Mouse (Mus musculus): ENCODE results near the gene Ammecr1.

DNA sequence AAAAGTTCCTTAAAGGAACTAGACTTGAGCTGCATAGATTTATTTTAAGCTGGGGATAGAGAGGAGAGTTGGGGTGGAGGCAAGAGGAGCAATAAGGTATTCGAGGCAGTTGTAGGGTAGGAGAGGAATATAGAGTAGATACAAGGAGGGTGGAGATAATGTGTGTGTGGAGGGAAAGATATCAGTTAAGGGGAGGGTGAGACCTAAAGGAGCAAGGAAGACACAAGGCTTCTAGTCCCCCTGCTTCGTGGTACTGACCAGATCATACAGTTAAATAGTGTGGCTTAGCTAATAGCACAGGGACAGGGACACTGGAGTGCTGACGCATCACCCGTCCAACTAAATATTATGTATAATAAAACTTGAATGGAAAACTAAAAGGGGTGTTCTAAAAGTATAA, 45.3 kb upstream of the Ammecr1 start:
- TF ChIP-seq CTCF (IDR thresholded peaks at IDR 0.05; ENCODE audit: extremely low read depth, insufficient read depth, low read length) (no peak), POLR2A (IDR thresholded peaks at IDR 0.05; ENCODE audit: extremely low read depth, insufficient read depth, low read length) (no peak)
